Mouse (Mus musculus) inflammation-experienced regulatory T-cells, adult 16 weeks (primary cell): ENCODE results near the gene Pdk3. TPM values are rescaled to one million over a fixed set of nuclear protein-coding genes. Genes with fewer than 3 reads are reported as not detected.

Source experiments
- polyA plus RNA-seq: library from polyadenylated mRNA; unstranded; fragments of 100-300 nt; shearing (Covaris generic); gene quantifications from one replicate; pipeline ENCODE4 v1.2.1, GENCODE M21; 2017

Pdk3 gene
- polyA plus RNA-seq: 37.2 TPM

GRCm38 (mm10) chrX:93831561-93832336 is at the start of gene Pdk3:
Gene Pdk3 (minus strand): TSS chrX:93832201.

Other genes with a start within 250 kb of the Pdk3 start
- 13.5 TPM for gene Pola1, start 200.0 kb downstream of the Pdk3 start, polyA plus RNA-seq
- gene Pcyt1b, start 177.3 kb downstream of the Pdk3 start, polyA plus RNA-seq: 4.4 TPM
- gene AU015836, start 136.5 kb upstream of the Pdk3 start, polyA plus RNA-seq: not detected